Mouse (Mus musculus) limb, embryonic 14.5 days (tissue): ENCODE data around the gene Cdk4. TPM values are rescaled to one million over a fixed set of nuclear protein-coding genes. Genes with fewer than 3 reads are reported as not detected.

Source experiments
- ATAC-seq: fragments of 200-750 bp; cut with Nextera tagmentation; 2 replicates; pipeline ENCODE4 v1.8.0; 2017; ENCODE audit warnings: low read depth, moderate number of reproducible peaks, moderate TSS enrichment; ENCODE audit not compliant: low FRiP score
- DNase-seq: peaks from one replicate; pipeline ENCODE4 v3.0.0-alpha.2; 2015; ENCODE audit warnings: low spot score
- H3K27ac ChIP-seq: fragments of 300-500 bp; sonication (generic); replicated peaks from 2 replicates; pipeline ENCODE4 v1.5.1; 2014; ENCODE audit warnings: low read depth, mild to moderate bottlenecking, low read length, moderate library complexity, mixed read lengths
- H3K27me3 ChIP-seq: fragments of 300-500 bp; sonication (generic); 2 replicates; pipeline ENCODE4 v1.6.1; 2014; ENCODE audit warnings: low read length, mixed read lengths; ENCODE audit not compliant: control insufficient read depth, insufficient read depth
- H3K36me3 ChIP-seq: fragments of 300-500 bp; sonication (generic); 2 replicates; pipeline ENCODE4 v1.6.1; 2014; ENCODE audit warnings: mild to moderate bottlenecking, low read length, moderate library complexity, mixed read lengths; ENCODE audit not compliant: control insufficient read depth, insufficient read depth
- H3K4me1 ChIP-seq: fragments of 300-500 bp; sonication (generic); 2 replicates; pipeline ENCODE4 v1.6.1; 2014; ENCODE audit warnings: antibody characterized with exemption, low read length, mixed read lengths; ENCODE audit not compliant: control insufficient read depth, insufficient read depth
- H3K4me2 ChIP-seq: fragments of 300-500 bp; sonication (generic); replicated peaks from 2 replicates; pipeline ENCODE4 v1.6.1; 2014; ENCODE audit warnings: low read depth, mild to moderate bottlenecking, low read length, moderate library complexity; ENCODE audit not compliant: severe bottlenecking
- H3K4me3 ChIP-seq: fragments of 300-500 bp; sonication (generic); replicated peaks from 2 replicates; pipeline ENCODE4 v1.5.1; 2014; ENCODE audit warnings: low read length
- H3K9ac ChIP-seq: fragments of 300-500 bp; sonication (generic); 2 replicates; pipeline ENCODE4 v1.6.1; 2014; ENCODE audit warnings: mild to moderate bottlenecking, low read depth, low read length, moderate library complexity; ENCODE audit not compliant: severe bottlenecking
- H3K9me3 ChIP-seq: fragments of 300-500 bp; sonication (generic); 2 replicates; pipeline ENCODE4 v1.6.1; 2016; ENCODE audit warnings: low read length; ENCODE audit not compliant: control insufficient read depth
- POLR2A ChIP-seq: fragments of 200-500 bp; IDR thresholded peaks from 2 replicates; pipeline ENCODE4 v1.8.0; 2012; ENCODE audit warnings: inconsistent platforms, mild to moderate bottlenecking, moderate library complexity, borderline replicate concordance; ENCODE audit not compliant: insufficient read depth, insufficient read length; ENCODE audit errors: extremely low read depth
- WGBS: fragments of 180-500 bp; shearing (Covaris S2); extraction: QIAGEN DNeasy Blood & Tissue Kit; methylation state at CpG from one replicate; pipeline ENCODE4 v1.1.7; 2014; 5-methylcytosine and 5-hydroxymethylcytosine counted together
- polyA plus RNA-seq, 2 experiments: library from polyadenylated mRNA; depleted of rRNA in 1 of 2; stranded (reverse) in 1 of 2; unstranded in 1 of 2; fragments of >200 nt; fragmentation: Nextera tagmentation in 1 of 2; extraction: Ambion mirVana in 1 of 2; gene quantifications; 2 replicates each; pipeline versions ENCODE4 v1.2.1 to v1.2.3; 2012 to 2014

The Cdk4 gene
- polyA plus RNA-seq (2012; rRNA removed) (1,132 and 1,227 TPM in 2 replicates), polyA plus RNA-seq (2014; fragmentation: Nextera tagmentation; extraction: Ambion mirVana) (1,659 and 1,732 TPM in 2 replicates)

DNA sequence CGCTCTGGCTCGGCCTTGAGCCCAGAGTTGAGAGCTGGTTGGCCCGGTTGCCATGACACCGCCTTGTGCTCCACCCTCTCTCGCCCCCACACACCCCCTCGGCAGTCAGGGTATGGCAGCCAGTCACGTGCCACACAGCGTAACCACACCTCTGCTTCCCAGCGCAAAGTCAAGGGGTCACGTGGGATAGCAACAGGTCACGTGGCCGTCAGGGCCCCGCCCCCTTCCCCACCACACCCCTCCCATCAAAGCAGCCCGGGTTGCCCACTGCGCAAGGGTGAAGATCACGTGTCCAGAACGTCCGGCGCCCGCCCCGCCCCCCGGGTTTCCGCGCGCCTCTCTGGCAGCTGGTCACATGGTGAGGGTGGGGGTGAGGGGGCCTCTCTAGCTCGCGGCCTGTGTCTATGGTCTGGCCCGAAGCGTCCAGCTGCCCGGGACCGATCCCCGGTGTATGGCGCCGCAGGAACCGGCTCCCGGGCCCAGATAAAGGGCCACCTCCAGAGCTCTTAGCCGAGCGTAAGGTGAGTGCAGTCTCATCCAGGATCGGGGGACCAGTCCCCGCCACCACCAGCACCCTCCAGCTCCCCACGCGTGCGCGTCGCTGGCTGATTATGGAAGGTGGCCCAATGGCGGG, at the start of gene Cdk4:
TSS of gene Cdk4 (plus strand) at position 296 of the 634 bp plus-strand sequence.
- peak within 1 kb of the TSS; percentile 84 for H3K27ac ChIP-seq
- H3K9me3 ChIP-seq: no peaks in the 10 kb centered on the region
- peak within 1 kb of the TSS; percentile 78 for H3K4me2 ChIP-seq
- peaks cover 41% of the 10 kb centered on the region for H3K36me3 ChIP-seq
- WGBS: under 1% methylated on average over 46 of the region's 46 CpGs
- peaks cover 12% of the 10 kb centered on the region; the same call in 1 of the 2 replicates for H3K4me1 ChIP-seq
- H3K4me3 ChIP-seq: peak within 1 kb of the TSS; percentile 86
- TF ChIP-seq POLR2A: peak; percentile 93; the same call in 1 of the 2 replicates
- DNase-seq (peak; percentile 98), ATAC-seq (peak; percentile 91)
- H3K27me3 ChIP-seq: peaks cover 11% of the 10 kb centered on the region; the same call in 1 of the 2 replicates
- peak within 1 kb of the TSS; percentile 94 for H3K9ac ChIP-seq

- no peaks in the 10 kb centered on the region for H3K9me3 ChIP-seq
- no peak for TF ChIP-seq POLR2A
- WGBS: 49% methylated on average over 5 of the region's 5 CpGs
- peak; percentile 43; the same call in 1 of the 2 replicates for ATAC-seq
- DNase-seq: peak; percentile 33
- no peaks in the 10 kb centered on the region for H3K27me3 ChIP-seq
- no peak overlapping the region for H3K4me3 ChIP-seq
- no peaks in the 10 kb centered on the region; the same call in 1 of the 2 replicates for H3K36me3 ChIP-seq
- peaks cover 9% of the 10 kb centered on the region for H3K4me1 ChIP-seq
- H3K4me2 ChIP-seq: no peak overlapping the region
- 0 out of 2 replicates have a peak overlapping the region, but pooled peaks have one; percentile 43 for H3K27ac ChIP-seq
- H3K9ac ChIP-seq: peak overlapping the region; percentile 25; the same call in 1 of the 2 replicates
Observed at GRCm38 (mm10) chr10:127016488-127016887, 46.8 kb upstream of the Cdk4 start.

GRCm38 (mm10) chr10:127017071-127017470, 46.3 kb upstream of the Cdk4 start:
- 8% methylated on average over 2 of the region's 2 CpGs for WGBS
- ATAC-seq: peak; percentile 40; the same call in 1 of the 2 replicates
- peaks cover 9% of the 10 kb centered on the region for H3K4me1 ChIP-seq
- peaks cover 4% of the 10 kb centered on the region for H3K36me3 ChIP-seq
- no peak for TF ChIP-seq POLR2A
- H3K4me3 ChIP-seq: no peak overlapping the region
- peak; percentile 63 for DNase-seq
- no peak overlapping the region for H3K4me2 ChIP-seq
- no peaks in the 10 kb centered on the region for H3K9me3 ChIP-seq
- no peak overlapping the region for H3K9ac ChIP-seq
- no peaks in the 10 kb centered on the region for H3K27me3 ChIP-seq
- H3K27ac ChIP-seq: 0 out of 2 replicates have a peak overlapping the region, but pooled peaks have one; percentile 43

GRCm38 (mm10) chr10:127018422-127018821, 44.9 kb upstream of the Cdk4 start:
- no peak overlapping the region for H3K4me2 ChIP-seq
- 60% methylated on average over 16 of the region's 16 CpGs for WGBS
- TF ChIP-seq POLR2A: no peak
- H3K9ac ChIP-seq: no peak overlapping the region
- peaks cover 17% of the 10 kb centered on the region for H3K36me3 ChIP-seq
- peaks cover 9% of the 10 kb centered on the region for H3K4me1 ChIP-seq
- H3K27ac ChIP-seq: no peak overlapping the region
- no peak overlapping the region for H3K4me3 ChIP-seq
- no peaks in the 10 kb centered on the region for H3K9me3 ChIP-seq
- no peak for ATAC-seq
- DNase-seq: peak; percentile 32
- H3K27me3 ChIP-seq: no peaks in the 10 kb centered on the region

- no peaks in the 10 kb centered on the region for H3K27me3 ChIP-seq
- ATAC-seq (peak; percentile 88), DNase-seq (peak; percentile 88)
- H3K4me1 ChIP-seq: peaks cover 4% of the 10 kb centered on the region; the same call in 1 of the 2 replicates
- no peaks in the 10 kb centered on the region for H3K9me3 ChIP-seq
- 0 out of 2 replicates have a peak, but pooled peaks have one; percentile 68 for TF ChIP-seq POLR2A
- H3K4me3 ChIP-seq: peak within 1 kb of the TSS; percentile 69
- H3K4me2 ChIP-seq: peak within 1 kb of the TSS; percentile 68
- 5% methylated on average over 55 of the region's 56 CpGs for WGBS
- peak within 1 kb of the TSS; percentile 34; the same call in 1 of the 2 replicates for H3K27ac ChIP-seq
- peak within 1 kb of the TSS; percentile 72 for H3K9ac ChIP-seq
- peaks cover 37% of the 10 kb centered on the region for H3K36me3 ChIP-seq
Observed at GRCm38 (mm10) chr10:127030336-127031296, 32.7 kb upstream of the Cdk4 start, which contains the start of gene Tsfm. Gene Tsfm, minus strand, starts transcription at chr10:127030840.
